Mouse (Mus musculus) thymus, postnatal 4 days (tissue): ENCODE measurements around the gene Zfp950.

Experiments used
- DNase-seq: peaks from one replicate; pipeline ENCODE4 v3.0.0; 2021

Gene Zfp950

DNA sequence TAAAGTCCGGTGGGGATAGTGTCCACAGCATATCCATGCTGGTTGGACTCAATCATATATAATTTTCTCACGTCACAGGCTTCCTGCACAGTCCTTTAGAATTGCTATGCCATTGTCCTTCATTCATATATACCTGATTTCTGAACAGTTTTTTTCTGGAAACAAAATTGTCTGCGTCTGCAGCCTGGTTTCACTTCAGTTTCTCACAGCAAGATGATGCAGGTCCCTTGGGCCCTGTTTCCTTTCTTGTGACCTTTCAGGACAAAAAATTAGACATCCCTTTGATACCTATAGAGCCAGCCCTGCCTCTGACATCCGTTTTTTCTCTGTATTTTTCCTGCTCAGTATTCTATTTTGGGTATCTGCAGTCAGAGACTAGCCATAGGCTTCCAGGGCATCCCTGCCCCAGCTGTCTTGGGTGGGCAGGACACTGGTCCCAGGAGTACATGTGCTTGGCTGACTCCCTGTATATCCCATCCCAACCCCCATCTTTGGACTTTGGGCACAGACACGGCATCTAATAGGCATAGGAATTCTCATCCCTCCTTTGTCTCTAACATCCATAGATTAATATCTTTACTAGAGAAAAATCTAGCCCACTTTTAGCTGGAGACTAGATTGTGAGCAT lies 83.7 kb downstream of the Zfp950 start:
- no peak for DNase-seq

DNA sequence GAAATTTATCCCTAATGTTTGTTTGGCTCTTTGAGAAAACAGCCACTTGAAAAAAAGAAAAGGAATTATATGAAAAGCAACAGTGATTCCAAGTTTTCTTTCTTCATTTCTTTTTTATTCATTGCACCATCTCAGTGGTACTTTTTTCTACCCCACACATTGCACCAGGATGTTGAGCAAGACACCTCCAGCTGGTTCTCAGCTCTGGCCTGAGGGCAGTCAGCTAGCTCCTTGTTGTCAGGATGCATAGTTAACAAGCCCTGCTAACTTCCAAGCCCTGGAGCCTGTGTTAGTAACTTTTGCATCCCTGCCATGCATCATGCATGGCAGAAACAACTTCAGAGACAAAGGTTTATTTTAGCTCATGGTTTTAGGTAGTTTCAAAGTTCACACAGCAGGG lies 87.9 kb downstream of the Zfp950 start:
- DNase-seq, result no peak

DNA sequence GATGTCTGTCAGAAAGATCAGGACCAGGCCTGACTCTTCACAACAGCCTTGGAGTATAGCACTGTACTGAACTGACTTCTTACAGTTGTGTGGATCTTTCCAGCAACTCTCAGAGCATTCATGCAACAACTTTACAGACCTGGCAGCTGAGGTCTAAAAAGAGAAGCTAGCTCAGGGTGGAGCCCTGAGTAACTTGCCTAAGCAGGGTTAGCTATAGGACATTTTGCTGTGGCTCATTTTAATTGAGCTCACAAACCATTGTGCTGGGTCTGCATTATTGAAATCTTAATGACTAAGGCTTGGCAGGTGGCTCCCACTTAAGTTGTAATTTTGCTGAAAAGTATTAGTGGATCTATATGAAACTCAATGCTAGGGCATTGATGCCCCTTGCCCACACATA lies 88.6 kb downstream of the Zfp950 start:
- no peak for DNase-seq

DNA sequence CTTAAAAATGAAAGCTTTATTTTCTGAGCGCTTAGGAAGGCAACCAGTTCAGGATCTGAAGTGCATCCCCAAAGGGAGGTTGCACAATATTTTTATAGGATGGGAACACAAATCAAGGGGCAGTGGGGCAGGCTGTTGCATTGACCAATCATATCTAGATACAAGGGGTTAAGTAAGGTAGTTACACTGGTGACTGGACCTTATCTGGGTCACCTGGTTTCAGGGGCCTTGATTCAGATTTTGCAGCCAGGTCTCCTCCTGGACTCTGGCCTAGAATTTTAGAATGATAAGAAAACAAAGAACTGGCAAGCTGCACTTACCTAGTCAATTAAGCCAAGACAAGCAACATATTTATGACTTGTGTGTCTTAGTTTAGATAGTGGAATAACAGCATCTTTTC lies 89.5 kb downstream of the Zfp950 start:
- DNase-seq, result no peak

DNA sequence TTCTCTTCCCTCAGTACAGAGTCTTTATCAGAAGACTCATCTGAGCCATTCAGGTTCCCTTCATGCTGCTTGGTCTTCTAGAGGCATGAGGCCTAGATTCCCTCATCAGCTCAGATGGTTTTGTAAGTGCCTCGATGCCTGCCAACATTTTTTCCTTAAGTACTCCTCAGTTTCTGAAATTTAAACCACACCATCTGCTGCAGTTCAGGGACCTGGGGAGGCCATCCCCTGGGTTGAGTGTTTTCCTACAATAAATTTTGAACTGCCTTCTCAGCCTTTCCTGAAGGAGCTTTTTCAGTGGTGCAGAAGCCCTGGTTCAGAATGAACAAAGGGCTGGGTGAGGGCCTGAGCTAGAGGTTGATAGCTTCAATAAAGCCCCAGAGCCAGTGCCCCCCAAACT lies 91.2 kb downstream of the Zfp950 start:
- DNase-seq, result no peak

DNA sequence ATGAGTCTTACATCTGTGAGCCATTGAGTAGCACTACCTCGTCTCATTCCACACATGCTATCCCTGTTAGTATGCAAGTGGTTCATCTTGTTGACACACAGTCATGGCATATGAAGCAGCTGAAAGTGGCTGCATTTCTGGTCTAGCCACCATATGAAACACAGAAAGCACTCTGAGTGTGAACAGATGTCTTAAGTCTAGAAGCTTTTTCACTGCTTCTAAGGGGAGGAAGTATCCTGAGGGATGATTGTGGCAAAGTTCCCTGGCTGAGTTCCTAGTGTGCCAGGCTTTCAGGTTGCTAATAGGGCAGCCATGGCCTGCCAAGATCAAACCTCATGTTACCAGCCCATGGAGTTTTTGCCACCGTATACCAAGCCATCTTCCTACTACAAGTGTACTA lies 92.0 kb downstream of the Zfp950 start:
- no peak for DNase-seq

DNA sequence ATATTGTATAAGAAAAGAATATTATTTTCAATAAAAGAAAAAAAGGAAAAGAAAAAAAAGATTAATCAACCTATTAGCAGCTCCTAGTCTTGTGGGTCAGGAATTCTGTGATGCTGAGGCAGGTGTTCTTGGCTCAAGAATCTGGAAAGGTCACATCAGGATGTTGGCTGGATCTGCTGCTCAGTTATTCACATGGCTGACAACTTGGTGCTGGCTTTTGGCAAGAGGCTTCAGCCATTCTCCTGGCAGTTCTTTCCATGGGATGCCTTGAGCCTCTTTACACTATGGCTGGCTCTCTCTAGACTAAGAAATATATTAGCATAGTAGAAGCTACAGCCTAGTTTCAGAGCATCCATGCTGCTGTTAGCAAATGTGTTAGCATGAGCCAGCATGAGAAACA lies 101.5 kb downstream of the Zfp950 start:
- DNase-seq, result no peak

DNA sequence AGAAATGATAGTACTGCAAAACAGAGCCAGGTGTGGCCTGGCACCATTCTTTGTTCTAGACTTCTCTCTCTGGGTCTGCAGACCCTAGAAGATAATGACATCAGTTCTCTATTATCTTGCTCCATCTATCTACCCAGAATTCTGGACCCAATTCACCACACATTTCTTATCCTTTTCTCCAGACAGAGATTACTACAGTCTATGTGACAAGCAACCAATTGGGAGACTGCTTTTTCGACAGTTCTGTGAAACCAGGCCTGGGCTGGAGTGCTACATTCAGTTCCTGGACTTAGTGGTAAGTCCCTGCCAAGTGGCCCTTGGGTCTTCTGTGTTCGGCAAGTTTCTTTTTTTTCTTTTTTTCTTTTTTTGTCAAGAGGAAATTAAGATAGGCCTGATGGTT lies 109.1 kb downstream of the Zfp950 start:
- no peak for DNase-seq

DNA sequence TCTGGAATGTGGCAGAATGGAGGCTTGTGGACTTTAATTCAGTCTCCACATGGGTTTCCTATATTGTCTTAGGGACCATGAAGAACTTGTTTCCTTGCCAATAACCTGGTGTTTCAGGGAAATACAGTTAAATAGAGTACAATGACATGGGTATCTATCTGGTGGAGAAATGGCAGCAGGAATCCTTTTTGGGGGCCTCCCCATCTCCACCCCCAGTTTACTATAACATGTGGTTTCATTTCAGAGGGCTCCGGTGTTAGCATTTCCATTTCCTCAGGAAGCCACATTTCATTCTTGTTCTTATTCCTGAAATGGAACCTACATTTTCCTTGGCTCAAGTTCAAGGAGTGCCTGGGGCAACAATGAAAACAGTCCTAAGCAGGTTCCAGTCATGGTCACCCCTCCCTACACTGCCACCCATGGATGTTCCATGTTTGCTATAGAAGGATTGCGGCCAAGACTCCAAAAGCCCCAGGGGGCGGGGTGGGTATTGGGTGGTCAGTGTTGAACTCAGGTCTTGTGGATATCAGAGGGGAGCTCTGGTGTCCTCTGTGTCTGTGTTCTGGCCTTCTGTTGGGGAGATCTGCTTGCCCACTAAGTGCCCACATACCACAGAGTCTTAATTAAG lies 118.6 kb downstream of the Zfp950 start:
- no peak for DNase-seq

DNA sequence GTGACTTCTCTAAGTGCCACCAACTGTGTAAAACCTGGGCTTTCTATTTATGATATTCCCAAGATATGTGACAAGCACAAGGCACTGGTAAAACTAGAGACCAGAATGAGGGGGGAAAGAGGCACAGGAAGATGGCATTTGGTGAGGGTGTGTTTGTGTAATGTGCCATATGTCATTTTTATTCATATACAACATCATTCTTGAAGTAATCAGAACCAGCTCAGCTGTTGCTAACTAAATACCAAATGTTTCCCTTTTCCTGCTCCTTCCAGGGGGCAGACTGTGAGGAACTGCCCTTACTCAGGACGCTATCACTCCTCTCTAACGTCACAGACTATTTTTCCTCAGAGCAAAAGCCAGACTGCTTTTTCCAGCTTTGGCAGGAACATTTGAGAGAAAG lies 119.1 kb downstream of the Zfp950 start:
- DNase-seq, result no peak

DNA sequence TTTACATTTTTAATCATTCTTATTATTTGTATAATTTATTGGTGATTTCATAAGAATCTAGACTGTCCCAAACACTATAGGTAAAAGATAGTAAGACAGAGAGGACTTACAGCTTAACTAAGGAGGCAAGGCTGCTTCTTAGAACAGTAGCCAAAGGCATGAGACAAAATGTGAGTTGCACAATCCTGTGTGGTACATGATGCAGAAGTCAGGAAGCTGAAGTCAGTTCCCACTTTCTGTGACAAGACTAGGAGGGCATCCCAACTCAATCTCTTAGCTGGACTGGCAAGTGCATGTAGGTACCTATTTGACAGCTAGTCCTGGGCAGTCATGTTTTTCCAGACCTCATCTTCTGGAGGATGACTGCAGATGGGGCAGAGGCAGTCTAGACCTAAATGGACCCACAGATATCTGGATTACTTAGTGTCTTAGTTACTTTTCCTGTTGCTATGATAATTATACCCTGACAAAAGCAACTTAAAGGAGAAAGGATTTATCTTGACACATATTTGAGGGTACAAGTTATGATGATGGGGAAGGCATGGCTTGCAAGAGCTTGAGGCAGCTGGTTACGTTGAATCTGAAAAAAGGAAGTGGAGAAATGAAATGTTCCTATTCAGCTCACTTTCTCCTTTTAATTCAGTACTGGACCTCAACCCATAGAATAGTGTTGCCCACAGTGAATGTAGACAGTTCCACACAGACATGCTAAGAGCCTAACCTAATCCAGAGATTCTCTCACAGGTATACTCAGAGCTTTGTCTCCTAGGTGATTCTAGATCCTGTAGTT lies 123.0 kb downstream of the Zfp950 start:
- DNase-seq, result no peak

DNA sequence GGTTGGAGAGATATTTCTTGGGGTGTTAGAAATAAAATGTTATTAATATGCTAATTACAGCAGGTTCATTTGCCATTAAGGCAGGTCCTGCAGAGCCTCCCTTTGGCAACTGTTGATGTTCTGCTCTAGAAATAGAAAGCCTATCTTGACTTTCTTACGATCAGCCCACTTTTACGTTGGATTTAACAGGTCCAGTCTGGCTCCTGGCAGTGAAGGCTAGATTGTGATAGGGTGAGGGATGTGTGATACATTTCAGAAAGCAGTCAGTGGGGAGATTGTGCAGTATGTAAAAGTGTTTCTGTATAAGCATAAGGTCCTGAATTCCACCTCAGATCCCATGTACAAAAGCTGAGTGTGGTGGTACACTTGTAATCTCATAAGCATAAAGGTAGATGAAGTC lies 131.4 kb downstream of the Zfp950 start:
- no peak for DNase-seq
